Mouse (Mus musculus): Measurements from ENCODE around the gene Col23a1. TPM values are rescaled to one million over a fixed set of nuclear protein-coding genes. Genes with fewer than 3 reads are reported as not detected.

The Col23a1 gene
- total RNA-seq, 2 experiments from 2014 or later, result not detected

GRCm38 (mm10) chr11:51421878-51422277 is 132.2 kb downstream of the Col23a1 start:
- ATAC-seq (replicated peaks; ENCODE audit: low FRiP score, low TSS enrichment, poor library complexity, severe bottlenecking), result no peak

GRCm38 (mm10) chr11:51422713-51423112 is 133.0 kb downstream of the Col23a1 start:
- no peak for ATAC-seq (replicated peaks; ENCODE audit: low FRiP score, low TSS enrichment, poor library complexity, severe bottlenecking)

GRCm38 (mm10) chr11:51426155-51426554 is 136.4 kb downstream of the Col23a1 start:
- no peak for ATAC-seq (replicated peaks; ENCODE audit: low FRiP score, low TSS enrichment, poor library complexity, severe bottlenecking)

- ATAC-seq (replicated peaks; ENCODE audit: low FRiP score, low TSS enrichment, poor library complexity, severe bottlenecking), result no peak
Measured at GRCm38 (mm10) chr11:51429428-51430179, 139.9 kb downstream of the Col23a1 start.

- no peak for ATAC-seq (replicated peaks; ENCODE audit: low FRiP score, low TSS enrichment, poor library complexity, severe bottlenecking)
Measured at GRCm38 (mm10) chr11:51430180-51430578, 140.5 kb downstream of the Col23a1 start.

GRCm38 (mm10) chr11:51431287-51431686 is 141.6 kb downstream of the Col23a1 start:
- no peak for ATAC-seq (replicated peaks; ENCODE audit: low FRiP score, low TSS enrichment, poor library complexity, severe bottlenecking)

GRCm38 (mm10) chr11:51431968-51432367 is 142.2 kb downstream of the Col23a1 start:
- no peak for ATAC-seq (replicated peaks; ENCODE audit: low FRiP score, low TSS enrichment, poor library complexity, severe bottlenecking)

- ATAC-seq (replicated peaks; ENCODE audit: low FRiP score, low TSS enrichment, poor library complexity, severe bottlenecking), result no peak
Measured at GRCm38 (mm10) chr11:51442006-51442405, 152.3 kb downstream of the Col23a1 start.

- no peak for ATAC-seq (replicated peaks; ENCODE audit: low FRiP score, low TSS enrichment, poor library complexity, severe bottlenecking)
Measured at GRCm38 (mm10) chr11:51442599-51442998, 152.9 kb downstream of the Col23a1 start.

- 0 out of 2 replicates have a peak, but pooled peaks have one; percentile 41 for ATAC-seq (replicated peaks; ENCODE audit: low FRiP score, low TSS enrichment, poor library complexity, severe bottlenecking)
Measured at GRCm38 (mm10) chr11:51443818-51444217, 154.1 kb downstream of the Col23a1 start.

GRCm38 (mm10) chr11:51444649-51445048 is 154.9 kb downstream of the Col23a1 start:
- ATAC-seq (replicated peaks; ENCODE audit: low FRiP score, low TSS enrichment, poor library complexity, severe bottlenecking), result no peak

GRCm38 (mm10) chr11:51446711-51447425 is 157.1 kb downstream of the Col23a1 start:
- ATAC-seq (replicated peaks; ENCODE audit: low FRiP score, low TSS enrichment, poor library complexity, severe bottlenecking), result no peak

- ATAC-seq (replicated peaks; ENCODE audit: low FRiP score, low TSS enrichment, poor library complexity, severe bottlenecking), result no peak
Measured at GRCm38 (mm10) chr11:51448256-51448655, 158.5 kb downstream of the Col23a1 start.

GRCm38 (mm10) chr11:51448680-51449079 is 159.0 kb downstream of the Col23a1 start:
- no peak for ATAC-seq (replicated peaks; ENCODE audit: low FRiP score, low TSS enrichment, poor library complexity, severe bottlenecking)

- ATAC-seq (replicated peaks; ENCODE audit: low FRiP score, low TSS enrichment, poor library complexity, severe bottlenecking), result no peak
Measured at GRCm38 (mm10) chr11:51449881-51450280, 160.2 kb downstream of the Col23a1 start.

- ATAC-seq (replicated peaks; ENCODE audit: low FRiP score, low TSS enrichment, poor library complexity, severe bottlenecking), result no peak
Measured at GRCm38 (mm10) chr11:51451281-51451680, 161.6 kb downstream of the Col23a1 start.

- ATAC-seq (replicated peaks; ENCODE audit: low FRiP score, low TSS enrichment, poor library complexity, severe bottlenecking), result no peak
Measured at GRCm38 (mm10) chr11:51451925-51452324, 162.2 kb downstream of the Col23a1 start.

- no peak for ATAC-seq (replicated peaks; ENCODE audit: low FRiP score, low TSS enrichment, poor library complexity, severe bottlenecking)
Measured at GRCm38 (mm10) chr11:51453742-51454141, 164.0 kb downstream of the Col23a1 start.

GRCm38 (mm10) chr11:51455501-51455900 is 165.8 kb downstream of the Col23a1 start:
- no peak for ATAC-seq (replicated peaks; ENCODE audit: low FRiP score, low TSS enrichment, poor library complexity, severe bottlenecking)

- ATAC-seq (replicated peaks; ENCODE audit: low FRiP score, low TSS enrichment, poor library complexity, severe bottlenecking), result no peak
Measured at GRCm38 (mm10) chr11:51457624-51458023, 167.9 kb downstream of the Col23a1 start.

- no peak for ATAC-seq (replicated peaks; ENCODE audit: low FRiP score, low TSS enrichment, poor library complexity, severe bottlenecking)
Measured at GRCm38 (mm10) chr11:51458649-51459048, 168.9 kb downstream of the Col23a1 start.
